Mouse (Mus musculus) right cerebral cortex, postnatal 4 days (tissue): Measurements from ENCODE around the gene Mettl24.

Source experiments
- DNase-seq: peaks from one replicate; pipeline ENCODE4 v3.0.0-alpha.2; 2022

The Mettl24 gene

GRCm38 (mm10) chr10:40683092-40683867 is at the start of gene Mettl24:
Gene Mettl24 (plus strand): TSS chr10:40683282.
- DNase-seq: peak; percentile 63

GRCm38 (mm10) chr10:40637331-40637730 is 45.8 kb upstream of the Mettl24 start:
- no peak for DNase-seq

GRCm38 (mm10) chr10:40638276-40638675 is 44.8 kb upstream of the Mettl24 start:
- no peak for DNase-seq

GRCm38 (mm10) chr10:40638823-40639819 is 44.0 kb upstream of the Mettl24 start:
- no peak for DNase-seq

- no peak for DNase-seq
Measured at GRCm38 (mm10) chr10:40640406-40640805, 42.7 kb upstream of the Mettl24 start.

- DNase-seq: no peak
Measured at GRCm38 (mm10) chr10:40641901-40642300, 41.2 kb upstream of the Mettl24 start.

GRCm38 (mm10) chr10:40643126-40643525 is 40.0 kb upstream of the Mettl24 start:
- DNase-seq: no peak

GRCm38 (mm10) chr10:40644456-40644855 is 38.6 kb upstream of the Mettl24 start:
- DNase-seq: no peak

GRCm38 (mm10) chr10:40645346-40645745 is 37.7 kb upstream of the Mettl24 start:
- DNase-seq: no peak

GRCm38 (mm10) chr10:40648776-40649175 is 34.3 kb upstream of the Mettl24 start:
- no peak for DNase-seq

GRCm38 (mm10) chr10:40649634-40650033 is 33.4 kb upstream of the Mettl24 start:
- DNase-seq: no peak

GRCm38 (mm10) chr10:40651676-40652075 is 31.4 kb upstream of the Mettl24 start:
- DNase-seq: no peak

- DNase-seq: no peak
Measured at GRCm38 (mm10) chr10:40665270-40665669, 17.8 kb upstream of the Mettl24 start.

GRCm38 (mm10) chr10:40666943-40667342 is 16.1 kb upstream of the Mettl24 start:
- no peak for DNase-seq

- no peak for DNase-seq
Measured at GRCm38 (mm10) chr10:40668640-40669039, 14.4 kb upstream of the Mettl24 start.

GRCm38 (mm10) chr10:40672587-40673296 is 10.3 kb upstream of the Mettl24 start:
- no peak for DNase-seq

- DNase-seq: no peak
Measured at GRCm38 (mm10) chr10:40673297-40673665, 9.8 kb upstream of the Mettl24 start.

- DNase-seq: no peak
Measured at GRCm38 (mm10) chr10:40674151-40674550, 8.9 kb upstream of the Mettl24 start.

- DNase-seq: no peak
Measured at GRCm38 (mm10) chr10:40675921-40676320, 7.2 kb upstream of the Mettl24 start.

GRCm38 (mm10) chr10:40678477-40678876 is 4.6 kb upstream of the Mettl24 start:
- no peak for DNase-seq

GRCm38 (mm10) chr10:40682470-40682869 is 612 bp upstream of the Mettl24 start:
- peak; percentile 14 for DNase-seq

- DNase-seq: no peak
Measured at GRCm38 (mm10) chr10:40683868-40684253, 779 bp downstream of the Mettl24 start.

- DNase-seq: no peak
Measured at GRCm38 (mm10) chr10:40684326-40684725, 1.2 kb downstream of the Mettl24 start.
